Mouse (Mus musculus): Measurements from ENCODE around the gene 1700034J05Rik. TPM values are rescaled to one million over a fixed set of nuclear protein-coding genes. Genes with fewer than 3 reads are reported as not detected.

The 1700034J05Rik gene
- not detected for polyA plus RNA-seq (2017; shearing (Covaris generic))

GRCm38 (mm10) chr6:146954258-146954657 is at the start of gene 1700034J05Rik:
1700034J05Rik (minus strand) TSS chr6:146954422.

Other genes with a start within 250 kb of the 1700034J05Rik start
- gene Stk38l, start 229.4 kb downstream of the 1700034J05Rik start, polyA plus RNA-seq (2017; shearing (Covaris generic)), result 13.8 TPM
- 0.61 TPM for gene Arntl2, start 158.4 kb downstream of the 1700034J05Rik start, polyA plus RNA-seq (2017; shearing (Covaris generic))
- not detected for gene Smco2, start 104.3 kb downstream of the 1700034J05Rik start, polyA plus RNA-seq (2017; shearing (Covaris generic))
- gene Ppfibp1, start 65.9 kb downstream of the 1700034J05Rik start, polyA plus RNA-seq (2017; shearing (Covaris generic)), result 5.8 TPM
- gene Rep15, start 78.2 kb upstream of the 1700034J05Rik start, polyA plus RNA-seq (2017; shearing (Covaris generic)), result 0.48 TPM
- 33.9 TPM for gene Mrps35, start 88.3 kb upstream of the 1700034J05Rik start, polyA plus RNA-seq (2017; shearing (Covaris generic))
- gene Mansc4, start 132.6 kb upstream of the 1700034J05Rik start, polyA plus RNA-seq (2017; shearing (Covaris generic)), result not detected
- 6.4 TPM for gene Klhl42, start 137.0 kb upstream of the 1700034J05Rik start, polyA plus RNA-seq (2017; shearing (Covaris generic))

Measured in effector memory CD4-positive, alpha-beta T cell, adult 7 months (primary cell).